Mouse (Mus musculus) erythroblast, adult 5-6 weeks (primary cell): Measurements from ENCODE around the gene Ivd. TPM values are rescaled to one million over a fixed set of nuclear protein-coding genes. Genes with fewer than 3 reads are reported as not detected.

Experiments used
- ATAC-seq: replicated peaks from 2 replicates; pipeline ENCODE4 v1.8.0; 2016; ENCODE audit warnings: moderate number of reproducible peaks, mild to moderate bottlenecking, moderate TSS enrichment, inconsistent platforms; ENCODE audit not compliant: poor library complexity, low FRiP score, severe bottlenecking
- total RNA-seq, 2 experiments: library from RNA; stranded (forward) in 1 of 2; stranded (reverse) in 1 of 2; fragments of 150-400 nt in 1 of 2; fragments of 200-764, 138-1000 nt in 1 of 2; gene quantifications; 2 replicates each; pipeline versions ENCODE4 v1.2.3 to v1.2.4; 2015 to 2017; ENCODE audit warnings: low replicate concordance in 2 of 2

Gene Ivd
- total RNA-seq, 2 experiments from 2014 or later = 4.8 to 8.1 TPM

DNA sequence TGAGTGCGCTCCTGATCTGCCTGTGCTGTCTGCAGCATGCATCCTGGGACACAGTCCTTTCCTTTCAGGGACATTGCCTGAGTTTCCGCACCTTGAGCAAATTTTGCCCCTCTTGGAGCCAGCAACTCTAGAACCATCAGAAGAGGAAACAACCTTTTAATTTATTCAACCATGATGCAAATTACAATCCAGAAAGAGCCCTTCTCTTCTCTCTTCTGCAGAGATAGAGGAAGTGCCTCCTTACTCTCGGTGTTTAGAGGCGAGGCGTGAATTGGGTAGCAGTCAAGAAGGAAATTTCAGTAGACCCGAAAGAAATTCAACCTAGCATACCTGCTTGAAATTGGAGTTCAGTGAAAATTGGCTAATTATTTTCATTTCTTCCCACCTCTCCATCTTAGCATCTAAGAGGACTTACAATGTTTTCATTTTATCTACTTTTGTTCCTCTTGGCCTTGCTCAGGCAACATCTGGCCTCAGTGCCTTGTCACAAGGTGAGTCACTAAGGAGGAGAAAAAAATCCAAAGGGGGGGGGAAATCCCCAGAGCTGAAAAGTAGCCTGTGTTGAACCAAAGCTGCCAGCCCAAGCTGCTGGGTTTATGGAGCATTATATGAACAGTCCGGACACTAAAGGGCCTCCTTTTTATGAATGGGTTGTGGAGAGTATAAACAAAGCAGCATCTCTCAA is 43.8 kb downstream of the Ivd start:
- no peak for ATAC-seq

DNA sequence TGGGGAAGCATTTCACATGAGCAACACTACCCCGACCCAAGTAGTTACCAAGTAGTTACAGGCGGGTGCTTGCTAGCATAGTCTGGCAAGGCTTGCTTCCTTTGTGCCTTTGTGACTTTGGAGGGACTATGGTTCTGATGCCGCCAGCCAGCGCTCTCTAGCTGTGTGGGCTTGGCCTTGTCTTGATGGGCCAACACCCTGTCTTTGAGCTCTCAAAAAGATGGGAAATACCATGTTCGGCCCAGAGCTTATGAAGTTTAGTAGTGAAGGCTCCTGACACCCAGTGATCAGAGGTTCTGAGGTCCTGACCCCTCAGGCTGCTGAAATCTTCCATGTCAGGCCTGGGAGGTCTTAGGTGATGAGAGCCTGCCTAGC is 44.4 kb downstream of the Ivd start:
- ATAC-seq = no peak

DNA sequence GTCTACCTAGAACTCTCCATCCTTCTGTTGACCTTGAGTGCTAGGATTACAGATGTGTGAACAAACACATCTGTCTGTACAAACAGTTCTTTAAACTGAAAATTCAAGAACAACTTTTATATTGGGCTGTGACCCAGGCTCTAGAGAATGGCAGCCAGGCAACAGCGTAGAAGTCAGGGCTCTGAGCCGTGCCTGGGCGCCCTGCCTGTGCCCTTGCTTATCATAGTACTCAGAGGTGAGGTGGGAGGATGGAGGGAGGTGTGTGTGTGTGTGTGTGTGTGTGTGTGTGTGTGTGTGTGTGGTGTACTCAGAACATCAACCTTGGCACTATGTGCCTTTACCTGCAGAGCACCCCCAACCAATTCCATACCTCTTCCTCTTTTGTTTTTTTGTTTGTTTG is 46.0 kb downstream of the Ivd start:
- ATAC-seq = no peak

DNA sequence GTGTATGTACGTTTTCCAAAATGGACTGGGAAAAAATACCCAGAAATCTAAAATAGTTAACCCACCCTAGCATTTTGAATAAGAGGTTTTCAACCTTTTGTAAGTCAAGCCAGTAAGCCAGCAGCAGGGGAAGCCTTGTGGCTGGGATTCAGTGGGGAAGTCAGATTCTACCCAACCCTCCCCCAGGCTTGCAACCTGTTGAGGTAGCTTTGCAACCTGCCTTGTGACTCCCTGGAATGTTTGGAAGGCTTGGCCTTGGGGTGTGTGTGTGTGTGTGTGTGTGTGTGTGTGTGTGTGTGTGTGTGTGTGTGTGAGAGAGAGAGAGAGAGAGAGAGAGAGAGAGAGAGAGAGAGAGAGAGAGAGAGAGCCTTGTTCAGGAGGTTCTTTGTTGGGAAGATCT is 47.4 kb downstream of the Ivd start:
- ATAC-seq = no peak

DNA sequence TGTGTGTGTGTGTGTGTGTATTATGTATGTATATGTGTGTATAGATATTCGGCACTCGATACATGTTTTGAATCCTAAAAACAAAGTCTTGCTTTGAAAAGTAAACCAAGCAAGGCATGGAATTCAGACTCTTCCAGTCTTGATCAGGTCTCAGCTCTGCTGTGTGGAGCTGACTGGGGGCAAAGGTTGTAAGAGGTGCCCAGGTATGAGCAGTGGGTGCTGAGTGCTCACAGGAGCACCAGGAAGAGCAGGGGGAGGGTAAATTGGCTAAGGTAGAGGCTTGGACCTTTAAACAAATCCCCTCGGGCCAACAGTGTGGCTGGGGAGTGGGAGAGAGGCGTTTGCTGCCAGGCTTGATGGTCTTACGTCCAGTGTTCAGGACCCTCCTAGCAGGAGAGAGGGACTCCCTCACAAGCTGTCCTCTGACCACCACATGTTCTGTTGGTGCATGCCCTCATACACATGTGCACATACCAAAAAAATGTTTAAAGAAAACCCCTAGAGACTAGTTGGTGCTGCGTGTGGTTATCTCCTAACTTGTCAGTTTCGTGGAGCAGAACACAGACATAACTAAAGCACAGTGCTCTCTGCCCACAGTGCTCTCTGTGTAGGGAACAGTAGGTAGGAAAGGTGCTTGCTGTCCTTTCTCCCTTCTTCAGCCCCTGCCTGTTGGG is 49.0 kb downstream of the Ivd start:
- ATAC-seq = no peak

DNA sequence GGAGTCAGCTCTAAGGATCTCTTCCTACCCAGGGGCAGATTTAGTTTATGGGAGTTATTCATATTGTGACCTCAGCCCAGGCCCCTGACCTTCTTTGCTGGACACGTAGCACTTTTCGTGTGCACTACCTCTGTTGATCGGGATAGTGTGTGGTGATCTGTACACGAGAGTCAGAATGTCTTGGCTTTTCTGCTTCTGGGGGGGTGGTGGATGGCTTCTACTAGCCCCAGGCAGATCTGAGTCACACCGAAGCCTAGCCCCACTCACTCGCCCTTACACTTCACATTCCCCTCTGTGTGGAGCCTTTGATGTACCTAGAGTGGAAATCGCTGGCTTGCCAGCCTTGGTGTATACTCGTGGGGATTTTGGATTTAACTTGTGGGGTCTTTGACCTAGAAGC is 51.0 kb downstream of the Ivd start:
- ATAC-seq = no peak

DNA sequence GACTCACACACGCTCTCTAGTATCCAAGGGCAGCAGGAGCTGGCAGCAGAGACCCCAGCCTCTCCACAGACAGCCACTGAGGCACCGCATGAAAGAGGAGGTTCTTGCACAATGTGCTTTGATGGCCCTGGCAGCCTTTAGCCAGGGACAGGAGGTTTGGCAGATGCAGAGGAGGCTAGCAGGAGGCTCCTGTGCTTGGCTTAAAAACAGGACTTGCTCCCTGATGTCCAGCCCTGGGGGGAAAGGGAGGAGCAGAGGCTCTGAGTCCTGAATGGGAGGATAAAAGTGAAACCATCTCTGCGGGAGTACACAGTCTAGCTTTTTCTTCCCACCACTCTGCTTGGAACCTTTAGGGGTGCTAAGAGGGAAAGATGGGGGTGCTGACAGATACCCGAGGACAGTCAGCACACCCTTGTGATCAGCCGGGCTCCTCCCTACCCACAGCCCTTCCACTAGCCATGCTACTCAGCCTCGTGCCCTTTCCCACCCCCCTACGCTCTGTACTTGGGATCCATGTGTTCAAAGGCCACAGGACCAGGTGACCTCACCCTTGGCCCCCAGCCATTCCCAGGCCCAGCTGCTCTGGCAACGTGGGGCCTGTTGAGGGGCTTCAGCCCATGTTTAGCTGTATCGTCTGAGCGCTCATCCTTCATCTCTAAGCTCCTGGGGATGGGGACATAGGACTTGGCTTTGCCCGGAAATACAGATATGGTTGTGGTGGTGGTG is 52.0 kb downstream of the Ivd start:
- ATAC-seq = no peak

DNA sequence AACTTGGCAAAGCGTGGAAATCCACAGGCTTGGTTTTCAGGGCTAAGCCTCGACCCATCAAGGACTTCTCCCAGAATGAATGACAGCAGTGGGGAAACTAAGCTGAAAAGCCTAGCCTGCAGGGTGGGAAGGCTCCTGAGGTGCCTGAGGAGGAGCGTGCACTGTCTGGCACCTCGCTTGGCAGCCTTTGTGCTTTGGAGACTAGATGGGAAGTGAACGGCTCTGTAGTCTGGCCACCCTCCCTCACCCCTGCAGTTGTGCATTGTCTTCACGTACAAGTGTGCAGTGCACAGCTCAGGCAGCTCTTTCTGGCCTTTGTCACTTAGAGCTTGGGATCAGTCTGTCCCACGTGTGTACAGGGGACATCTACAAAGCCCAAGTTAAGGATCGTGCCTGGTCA is 52.9 kb downstream of the Ivd start:
- no peak for ATAC-seq

DNA sequence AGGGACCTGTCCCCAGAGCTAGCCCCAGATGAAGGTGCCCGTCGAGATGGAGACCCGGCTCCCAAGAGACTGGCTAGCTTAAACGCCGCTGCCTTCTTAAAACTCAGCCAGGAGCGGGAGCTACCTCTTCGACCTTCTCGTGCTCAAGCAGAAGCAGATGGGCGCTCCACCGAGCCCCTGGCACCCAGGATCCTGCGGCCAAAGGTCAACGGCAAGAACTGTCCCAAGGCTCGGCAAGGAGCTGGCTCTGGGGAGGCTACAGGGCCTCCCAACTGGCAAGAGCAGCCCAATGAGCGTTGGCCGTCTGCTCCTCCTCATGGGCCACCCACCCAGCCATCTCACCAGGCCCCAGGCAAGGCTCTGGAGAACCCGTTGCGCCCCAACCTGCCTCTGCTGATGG is 54.7 kb downstream of the Ivd start:
- no peak for ATAC-seq

DNA sequence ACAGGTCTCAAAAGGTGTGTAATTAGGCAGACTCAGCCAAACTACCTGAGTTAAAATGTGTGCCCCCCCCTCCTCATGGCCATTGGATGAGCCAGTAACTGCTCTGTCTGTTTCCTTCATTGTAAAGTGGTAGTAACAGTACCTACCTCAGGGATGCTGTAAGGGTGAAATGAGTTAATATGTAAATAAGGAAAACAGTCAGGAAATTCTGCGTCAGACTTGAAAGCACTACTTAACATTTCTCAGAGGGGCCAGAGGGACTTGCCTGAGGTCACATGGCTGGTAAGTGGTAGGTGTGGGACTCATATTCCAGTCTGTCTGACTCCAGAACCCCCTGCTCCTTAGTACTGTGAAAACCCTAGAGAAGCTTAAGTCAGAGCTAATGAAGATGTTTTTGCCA is 56.8 kb downstream of the Ivd start:
- ATAC-seq = no peak

DNA sequence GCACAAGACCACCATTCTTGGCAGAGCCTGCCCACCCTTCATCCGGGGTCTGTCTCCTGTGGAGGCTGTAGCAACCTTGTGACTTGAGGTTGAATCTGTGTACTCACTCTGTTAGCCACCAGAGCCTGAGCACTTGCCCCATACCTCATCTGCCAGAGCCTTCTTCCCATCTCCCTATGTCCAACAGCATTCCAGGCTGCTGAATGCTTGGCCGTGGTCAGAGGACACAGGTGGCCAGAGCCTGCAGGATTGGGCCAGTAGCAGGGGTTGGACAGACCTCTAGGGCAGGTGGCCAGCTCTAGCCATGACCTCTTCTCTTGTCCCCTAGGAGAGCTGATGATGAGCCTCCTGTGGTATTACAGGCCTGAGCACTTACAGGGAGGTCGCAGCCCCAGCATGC is 58.7 kb downstream of the Ivd start:
- ATAC-seq = no peak

DNA sequence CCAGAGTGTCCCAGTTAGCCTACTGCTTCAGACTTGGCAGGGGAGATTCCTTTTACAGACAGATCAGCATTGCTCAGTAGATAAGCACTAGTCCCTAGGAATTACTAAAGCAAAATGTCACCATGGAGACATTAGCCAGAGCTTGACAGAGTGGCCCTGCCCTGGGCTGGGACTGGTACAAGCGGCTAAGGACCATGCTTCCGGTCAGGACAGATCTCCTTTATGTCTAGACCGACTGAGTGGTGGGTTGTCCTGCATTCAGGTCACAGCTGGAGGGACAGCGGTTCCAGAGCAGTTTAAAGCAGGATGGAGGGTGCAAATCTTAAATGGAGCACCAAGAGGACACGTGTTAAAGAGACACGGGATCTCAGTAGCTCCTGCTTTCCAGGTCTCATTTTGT is 64.2 kb downstream of the Ivd start:
- ATAC-seq = peak; percentile 18; the same call in 1 of the 2 replicates

DNA sequence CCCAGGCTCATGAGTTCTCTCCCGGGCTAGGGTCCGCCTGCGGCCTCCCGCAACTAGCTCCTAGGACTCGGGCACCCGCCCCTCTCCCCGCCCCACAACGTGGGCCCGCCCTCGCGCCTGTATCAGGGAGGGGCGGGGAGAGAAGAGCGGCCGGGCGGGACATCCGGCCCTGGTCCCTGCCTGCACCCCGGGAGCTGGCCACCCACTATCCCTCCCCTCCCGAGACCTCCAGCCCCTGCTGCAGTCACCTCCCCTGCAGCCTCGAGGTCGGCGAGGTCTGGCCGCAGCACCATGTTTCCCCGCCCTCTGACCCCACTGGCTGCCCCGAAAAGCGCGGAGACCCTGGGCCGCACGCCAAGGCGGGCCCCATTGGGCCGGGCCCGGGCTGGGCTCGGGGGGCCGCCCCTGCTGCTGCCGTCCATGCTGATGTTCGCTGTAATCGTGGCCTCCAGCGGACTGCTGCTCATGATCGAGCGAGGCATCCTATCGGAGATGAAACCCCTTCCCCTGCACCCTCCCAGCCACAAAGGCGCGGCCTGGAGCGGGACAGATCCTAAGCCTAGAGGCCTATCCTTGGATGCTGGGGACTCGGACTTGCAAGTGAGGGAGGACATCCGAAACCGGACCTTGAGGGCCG is 64.7 kb downstream of the Ivd start, which contains the start of gene Chst14:
Gene Chst14 (plus strand): TSS at position 136 of the 637 bp plus-strand sequence.
- peak; percentile 92 for ATAC-seq

DNA sequence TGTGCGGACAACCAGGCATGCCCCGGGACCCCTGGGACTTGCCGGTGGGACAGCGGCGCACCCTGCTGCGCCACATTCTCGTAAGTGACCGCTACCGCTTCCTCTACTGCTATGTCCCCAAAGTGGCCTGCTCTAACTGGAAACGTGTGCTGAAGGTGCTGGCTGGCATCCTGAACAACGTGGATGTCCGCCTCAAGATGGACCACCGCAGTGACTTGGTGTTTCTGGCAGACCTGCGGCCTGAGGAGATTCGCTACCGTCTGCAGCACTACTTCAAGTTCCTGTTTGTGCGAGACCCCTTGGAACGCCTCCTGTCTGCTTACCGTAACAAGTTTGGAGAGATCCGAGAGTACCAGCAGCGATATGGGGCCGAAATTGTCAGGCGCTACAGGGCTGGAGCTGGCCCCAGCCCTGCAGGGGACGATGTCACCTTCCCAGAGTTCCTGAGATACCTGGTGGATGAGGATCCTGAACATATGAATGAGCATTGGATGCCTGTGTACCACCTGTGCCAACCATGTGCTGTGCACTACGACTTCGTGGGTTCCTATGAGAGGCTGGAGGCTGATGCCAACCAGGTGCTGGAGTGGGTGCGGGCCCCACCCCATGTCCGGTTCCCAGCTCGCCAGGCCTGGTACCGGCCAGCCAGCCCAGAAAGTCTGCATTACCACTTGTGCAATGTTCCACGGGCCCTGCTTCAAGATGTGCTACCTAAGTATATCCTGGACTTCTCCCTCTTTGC is 65.4 kb downstream of the Ivd start:
- no peak for ATAC-seq

Other genes starting within 250 kb of the Ivd start
- gene Pak6, start 198.7 kb upstream of the Ivd start, total RNA-seq (2015; ENCODE audit: low replicate concordance) = not detected in 2 replicates
- gene Pak6, start 198.7 kb upstream of the Ivd start, total RNA-seq (2017; ENCODE audit: low replicate concordance) = 0.77 TPM in 1 of 2 replicates, not detected in the other
- gene Ankrd63, start 158.0 kb upstream of the Ivd start, total RNA-seq (2015; ENCODE audit: low replicate concordance) = 0.19 TPM in 1 of 2 replicates, not detected in the other
- gene Ankrd63, start 158.0 kb upstream of the Ivd start, total RNA-seq (2017; ENCODE audit: low replicate concordance) = 0.14 TPM in 1 of 2 replicates, not detected in the other
- gene Plcb2, start 133.5 kb upstream of the Ivd start, total RNA-seq (2015; ENCODE audit: low replicate concordance) = 30.7 and 38.9 TPM in 2 replicates
- 13.7 and 17.6 TPM in 2 replicates for gene Plcb2, start 133.5 kb upstream of the Ivd start, total RNA-seq (2017; ENCODE audit: low replicate concordance)
- 6.5 and 10.4 TPM in 2 replicates for gene Inafm2, start 116.2 kb upstream of the Ivd start, total RNA-seq (2015; ENCODE audit: low replicate concordance)
- gene Inafm2, start 116.2 kb upstream of the Ivd start, total RNA-seq (2017; ENCODE audit: low replicate concordance) = 3.5 and 4.6 TPM in 2 replicates
- gene Ccdc9b, start 99.3 kb upstream of the Ivd start, total RNA-seq (2015; ENCODE audit: low replicate concordance) = not detected in 2 replicates
- gene Ccdc9b, start 99.3 kb upstream of the Ivd start, total RNA-seq (2017; ENCODE audit: low replicate concordance) = 0.17 TPM in 1 of 2 replicates, not detected in the other
- gene Phgr1, start 89.2 kb upstream of the Ivd start, total RNA-seq (2015; ENCODE audit: low replicate concordance) = not detected in 2 replicates
- not detected in 2 replicates for gene Phgr1, start 89.2 kb upstream of the Ivd start, total RNA-seq (2017; ENCODE audit: low replicate concordance)
- not detected in 2 replicates for gene Disp2, start 82.2 kb upstream of the Ivd start, total RNA-seq (2015; ENCODE audit: low replicate concordance)
- 0.14 TPM in 1 of 2 replicates, not detected in the other for gene Disp2, start 82.2 kb upstream of the Ivd start, total RNA-seq (2017; ENCODE audit: low replicate concordance)
- 16.5 and 19.8 TPM in 2 replicates for gene Knstrn, start 48.0 kb upstream of the Ivd start, total RNA-seq (2015; ENCODE audit: low replicate concordance)
- gene Knstrn, start 48.0 kb upstream of the Ivd start, total RNA-seq (2017; ENCODE audit: low replicate concordance) = 51.9 and 67.3 TPM in 2 replicates
- 1.3 and 2.3 TPM in 2 replicates for gene Bahd1, start 38.4 kb downstream of the Ivd start, total RNA-seq (2015; ENCODE audit: low replicate concordance)
- gene Bahd1, start 38.4 kb downstream of the Ivd start, total RNA-seq (2017; ENCODE audit: low replicate concordance) = 3.2 and 4.3 TPM in 2 replicates
- gene Chst14, start 64.5 kb downstream of the Ivd start, total RNA-seq (2015; ENCODE audit: low replicate concordance) = 1.5 and 2.7 TPM in 2 replicates
- 0.43 TPM in 1 of 2 replicates, not detected in the other for gene Chst14, start 64.5 kb downstream of the Ivd start, total RNA-seq (2017; ENCODE audit: low replicate concordance)
- gene Ccdc32, start 167.4 kb downstream of the Ivd start, total RNA-seq (2015; ENCODE audit: low replicate concordance) = 1.9 and 8.8 TPM in 2 replicates
- 4.9 and 7.5 TPM in 2 replicates for gene Ccdc32, start 167.4 kb downstream of the Ivd start, total RNA-seq (2017; ENCODE audit: low replicate concordance)
- 2.9 and 4.0 TPM in 2 replicates for gene Rpusd2, start 172.8 kb downstream of the Ivd start, total RNA-seq (2015; ENCODE audit: low replicate concordance)
- 2.3 and 2.5 TPM in 2 replicates for gene Rpusd2, start 172.8 kb downstream of the Ivd start, total RNA-seq (2017; ENCODE audit: low replicate concordance)
- gene Knl1, start 185.2 kb downstream of the Ivd start, total RNA-seq (2015; ENCODE audit: low replicate concordance) = 25.9 and 29.8 TPM in 2 replicates
- 47.8 and 56.3 TPM in 2 replicates for gene Knl1, start 185.2 kb downstream of the Ivd start, total RNA-seq (2017; ENCODE audit: low replicate concordance)